Mouse (Mus musculus): ENCODE results near the gene Ostm1. TPM values are rescaled to one million over a fixed set of nuclear protein-coding genes. Genes with fewer than 3 reads are reported as not detected.

Ostm1 gene
- total RNA-seq, 2 experiments from 2014 or later = 18.0 to 18.2 TPM

GRCm38 (mm10) chr10:42581694-42582565, 1.7 kb upstream of the Ostm1 start:
- intact Hi-C loops (cut with DNase I) = loop anchor here (5.0 kb wide), 1 partner anchor 50 kb away; no protein-coding TSS in a partner anchor
- DNase-seq = no peak

GRCm38 (mm10) chr10:42582566-42583110, 984 bp upstream of the Ostm1 start:
- intact Hi-C loops (cut with DNase I) = loop anchor here (5.0 kb wide), 1 partner anchor 50 kb away; no protein-coding TSS in a partner anchor
- no peak for DNase-seq

- no peak for DNase-seq
- intact Hi-C loops (cut with DNase I) = loop anchor here (5.0 kb wide), 1 partner anchor 48 kb away; no protein-coding TSS in a partner anchor
Measured at GRCm38 (mm10) chr10:42583902-42584435, 347 bp downstream of the Ostm1 start.

GRCm38 (mm10) chr10:42584436-42584983, 888 bp downstream of the Ostm1 start:
- DNase-seq = no peak
- intact Hi-C loops (cut with DNase I) = loop anchor here (5.0 kb wide), 1 partner anchor 48 kb away; no protein-coding TSS in a partner anchor

GRCm38 (mm10) chr10:42585156-42585555, 1.5 kb downstream of the Ostm1 start:
- intact Hi-C loops (cut with DNase I) = no loop called here

GRCm38 (mm10) chr10:42585596-42586305, 2.1 kb downstream of the Ostm1 start:
- DNase-seq = no peak
- intact Hi-C loops (cut with DNase I) = no loop called here

More at GRCm38 (mm10) chr10:42585156-42585555, 1.5 kb downstream of the Ostm1 start:
- DNase-seq = no peak

GRCm38 (mm10) chr10:42587961-42588750, 4.5 kb downstream of the Ostm1 start:
- DNase-seq = no peak
- intact Hi-C loops (cut with DNase I) = no loop called here

GRCm38 (mm10) chr10:42589505-42589904, 5.9 kb downstream of the Ostm1 start:
- DNase-seq = no peak
- intact Hi-C loops (cut with DNase I) = no loop called here

GRCm38 (mm10) chr10:42590261-42591184, 6.9 kb downstream of the Ostm1 start:
- intact Hi-C loops (cut with DNase I) = no loop called here
- no peak for DNase-seq

GRCm38 (mm10) chr10:42591185-42591992, 7.8 kb downstream of the Ostm1 start:
- intact Hi-C loops (cut with DNase I) = no loop called here
- no peak for DNase-seq

GRCm38 (mm10) chr10:42591993-42592686, 8.5 kb downstream of the Ostm1 start:
- no peak for DNase-seq
- intact Hi-C loops (cut with DNase I) = no loop called here

GRCm38 (mm10) chr10:42593201-42593600, 9.6 kb downstream of the Ostm1 start:
- DNase-seq = no peak
- intact Hi-C loops (cut with DNase I) = no loop called here

- intact Hi-C loops (cut with DNase I) = no loop called here
- no peak for DNase-seq
Measured at GRCm38 (mm10) chr10:42598615-42599014, 15.0 kb downstream of the Ostm1 start.

- DNase-seq = no peak
- intact Hi-C loops (cut with DNase I) = no loop called here
Measured at GRCm38 (mm10) chr10:42601556-42601955, 17.9 kb downstream of the Ostm1 start.

- intact Hi-C loops (cut with DNase I) = no loop called here
- DNase-seq = no peak
Measured at GRCm38 (mm10) chr10:42604874-42605273, 21.3 kb downstream of the Ostm1 start.

- intact Hi-C loops (cut with DNase I) = no loop called here
- no peak for DNase-seq
Measured at GRCm38 (mm10) chr10:42606757-42607156, 23.1 kb downstream of the Ostm1 start.

GRCm38 (mm10) chr10:42613075-42613474, 29.5 kb downstream of the Ostm1 start:
- intact Hi-C loops (cut with DNase I) = no loop called here
- DNase-seq = no peak

All from heart, postnatal 14 days (tissue).